ENCODE assay signal across 14 mouse cellular contexts in the genomic region with DNA sequence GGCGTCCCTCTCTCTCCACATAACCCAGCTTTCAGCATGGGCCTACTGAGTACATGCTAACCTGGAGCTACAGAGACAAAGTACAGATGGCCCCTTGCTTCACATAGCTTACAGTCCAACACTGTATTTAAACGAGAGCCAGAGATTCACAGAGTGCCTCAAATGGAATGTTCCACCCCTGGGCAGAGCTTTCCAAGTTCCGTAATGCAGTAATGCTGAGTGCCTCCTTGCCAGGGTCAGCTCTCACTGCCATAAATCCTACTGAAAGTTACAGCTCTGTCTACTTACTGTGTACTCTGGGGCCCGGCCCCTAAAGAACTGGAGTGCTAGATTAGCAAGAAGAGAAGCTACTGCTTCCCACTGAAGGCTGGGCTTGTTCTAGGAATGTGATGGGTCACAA. TPM values are rescaled to one million over a fixed set of nuclear protein-coding genes. Genes with fewer than 3 reads are reported as not detected.
A peak's percentile ranks its signal among the peaks of the same experiment; 100 is the strongest.
DNase-seq lines count a peak whose midpoint lies in the region; ATAC-seq and TF ChIP-seq lines count a peak whose summit lies in the region.
"Had no signal": no experiment of that assay in that cellular context is flagged by ENCODE, and none has a peak within 500 bp of the region (broad histone marks: within the 10 kb centered on the region; RNA-seq: fewer than 3 reads in every experiment).

No protein-coding gene starts in this region.

- peak; percentile 16 for DNase-seq in embryonic facial prominence, embryonic 14.5 days (ENCODE audit: low spot score)
- DNase-seq in embryonic facial prominence, embryonic 10.5 days (ENCODE audit: low spot score): no peak
- DNase-seq in midbrain, embryonic 11.5 days (ENCODE audit: low spot score, missing footprints): peak; percentile 4
- no peak for DNase-seq in midbrain, embryonic 14.5 days
- no peak for DNase-seq in forebrain, postnatal 0 days
- DNase-seq in lung, postnatal 14 days: no peak
- DNase-seq: kidney, postnatal 36 days; thymus, postnatal 4 days had no signal

- 68% methylated on average over 4 of the region's 4 CpGs for WGBS in embryonic facial prominence, embryonic 14.5 days
- WGBS in embryonic facial prominence, embryonic 10.5 days: 90% methylated on average over 4 of the region's 4 CpGs
- 91% methylated on average over 4 of the region's 4 CpGs for WGBS in midbrain, embryonic 11.5 days
- 95% methylated on average over 4 of the region's 4 CpGs for WGBS in midbrain, embryonic 14.5 days
- 34% methylated on average over 4 of the region's 4 CpGs for WGBS in intestine, embryonic 15.5 days
- 73% methylated on average over 4 of the region's 4 CpGs for WGBS in neural tube, embryonic 15.5 days
- WGBS in forebrain, postnatal 0 days: 93% methylated on average over 4 of the region's 4 CpGs

- no peak for TF ChIP-seq CTCF in forebrain, postnatal 0 days (IDR thresholded peaks at IDR 0.05; ENCODE audit: low read depth)

- no peaks in the 10 kb centered on the region for H3K9me3 ChIP-seq in embryonic facial prominence, embryonic 14.5 days (ENCODE audit: control insufficient read depth, low read length)
- H3K9me3 ChIP-seq in embryonic facial prominence, embryonic 10.5 days: no peaks in the 10 kb centered on the region
- H3K9me3 ChIP-seq in midbrain, embryonic 11.5 days (ENCODE audit: control insufficient read depth, low read length): no peaks in the 10 kb centered on the region
- H3K9me3 ChIP-seq in midbrain, embryonic 14.5 days (ENCODE audit: control insufficient read depth, low read length): no peaks in the 10 kb centered on the region
- H3K9me3 ChIP-seq in intestine, embryonic 15.5 days: no peaks in the 10 kb centered on the region
- peaks cover 3% of the 10 kb centered on the region; the same call in 1 of the 2 replicates for H3K9me3 ChIP-seq in neural tube, embryonic 15.5 days (replicated peaks)
- no peaks in the 10 kb centered on the region for H3K9me3 ChIP-seq in forebrain, postnatal 0 days (ENCODE audit: low read length)
- H3K9me3 ChIP-seq: forebrain, embryonic 12.5 days; lung, embryonic 15.5 days had no signal

- H3K4me1 ChIP-seq in embryonic facial prominence, embryonic 14.5 days (ENCODE audit: control insufficient read depth, insufficient read depth, low read length): peaks cover 7% of the 10 kb centered on the region; the same call in 1 of the 2 replicates
- H3K4me1 ChIP-seq in embryonic facial prominence, embryonic 10.5 days: peaks cover 9% of the 10 kb centered on the region
- H3K4me1 ChIP-seq in midbrain, embryonic 11.5 days (ENCODE audit: control insufficient read depth, insufficient read depth, low read length): peaks cover 4% of the 10 kb centered on the region; the same call in 1 of the 2 replicates
- peaks cover 4% of the 10 kb centered on the region; the same call in 1 of the 2 replicates for H3K4me1 ChIP-seq in midbrain, embryonic 14.5 days (ENCODE audit: control insufficient read depth, insufficient read depth, low read length)
- H3K4me1 ChIP-seq in intestine, embryonic 15.5 days (replicated peaks): no peaks in the 10 kb centered on the region
- peaks cover 5% of the 10 kb centered on the region for H3K4me1 ChIP-seq in neural tube, embryonic 15.5 days
- H3K4me1 ChIP-seq in forebrain, postnatal 0 days (ENCODE audit: insufficient read depth): no peaks in the 10 kb centered on the region
- H3K4me1 ChIP-seq: forebrain, embryonic 12.5 days had no signal

- no peak for ATAC-seq in embryonic facial prominence, embryonic 14.5 days (ENCODE audit: low read depth)
- no peak for ATAC-seq in midbrain, embryonic 11.5 days (ENCODE audit: low FRiP score)
- ATAC-seq in midbrain, embryonic 14.5 days (ENCODE audit: low FRiP score, low TSS enrichment): no peak
- ATAC-seq in intestine, embryonic 15.5 days: peak; percentile 79
- ATAC-seq in neural tube, embryonic 15.5 days (ENCODE audit: low FRiP score): no peak
- ATAC-seq in forebrain, postnatal 0 days: no peak

- no peak overlapping the region for H3K27ac ChIP-seq in embryonic facial prominence, embryonic 14.5 days (replicated peaks; ENCODE audit: low read depth, low read length)
- no peak overlapping the region for H3K27ac ChIP-seq in embryonic facial prominence, embryonic 10.5 days (replicated peaks)
- H3K27ac ChIP-seq in midbrain, embryonic 11.5 days (ENCODE audit: low read depth, low read length): no peak overlapping the region
- H3K27ac ChIP-seq in midbrain, embryonic 14.5 days (replicated peaks; ENCODE audit: low read depth, low read length): no peak overlapping the region
- no peak overlapping the region for H3K27ac ChIP-seq in intestine, embryonic 15.5 days
- no peak overlapping the region for H3K27ac ChIP-seq in neural tube, embryonic 15.5 days (replicated peaks)
- H3K27ac ChIP-seq in forebrain, postnatal 0 days (ENCODE audit: low read depth, low read length): no peak overlapping the region
- H3K27ac ChIP-seq: forebrain, embryonic 12.5 days; heart, adult 2 months; lung, embryonic 15.5 days had no signal

- H3K9ac ChIP-seq in embryonic facial prominence, embryonic 14.5 days (ENCODE audit: low read depth, low read length): no peak overlapping the region
- no peak overlapping the region for H3K9ac ChIP-seq in midbrain, embryonic 11.5 days (ENCODE audit: low read length)
- no peak overlapping the region for H3K9ac ChIP-seq in midbrain, embryonic 14.5 days (replicated peaks; ENCODE audit: low read length)
- H3K9ac ChIP-seq in intestine, embryonic 15.5 days: no peak overlapping the region
- no peak overlapping the region for H3K9ac ChIP-seq in neural tube, embryonic 15.5 days (replicated peaks)
- H3K9ac ChIP-seq in forebrain, postnatal 0 days: no peak overlapping the region
- H3K9ac ChIP-seq: forebrain, embryonic 12.5 days; lung, embryonic 15.5 days had no signal

- H3K27me3 ChIP-seq in embryonic facial prominence, embryonic 14.5 days (replicated peaks; ENCODE audit: control insufficient read depth, insufficient read depth, low read length): no peaks in the 10 kb centered on the region
- H3K27me3 ChIP-seq in embryonic facial prominence, embryonic 10.5 days (replicated peaks; ENCODE audit: low read depth, poor library complexity, severe bottlenecking): peaks cover 15% of the 10 kb centered on the region
- peaks cover 24% of the 10 kb centered on the region for H3K27me3 ChIP-seq in midbrain, embryonic 11.5 days (ENCODE audit: control insufficient read depth, insufficient read depth, low read length)
- no peaks in the 10 kb centered on the region for H3K27me3 ChIP-seq in midbrain, embryonic 14.5 days (ENCODE audit: control insufficient read depth, insufficient read depth, low read length)
- H3K27me3 ChIP-seq in intestine, embryonic 15.5 days (replicated peaks): no peaks in the 10 kb centered on the region
- no peaks in the 10 kb centered on the region for H3K27me3 ChIP-seq in neural tube, embryonic 15.5 days (replicated peaks)
- H3K27me3 ChIP-seq in forebrain, postnatal 0 days (ENCODE audit: insufficient read depth, low read length): no peaks in the 10 kb centered on the region
- H3K27me3 ChIP-seq: lung, embryonic 15.5 days had no signal

- no peaks in the 10 kb centered on the region for H3K36me3 ChIP-seq in embryonic facial prominence, embryonic 14.5 days (ENCODE audit: control insufficient read depth, insufficient read depth, low read length)
- H3K36me3 ChIP-seq in embryonic facial prominence, embryonic 10.5 days (replicated peaks): no peaks in the 10 kb centered on the region
- H3K36me3 ChIP-seq in midbrain, embryonic 11.5 days (ENCODE audit: control insufficient read depth, insufficient read depth, low read length): no peaks in the 10 kb centered on the region
- no peaks in the 10 kb centered on the region for H3K36me3 ChIP-seq in midbrain, embryonic 14.5 days (ENCODE audit: control insufficient read depth, insufficient read depth, low read length)
- H3K36me3 ChIP-seq in intestine, embryonic 15.5 days: no peaks in the 10 kb centered on the region
- no peaks in the 10 kb centered on the region for H3K36me3 ChIP-seq in neural tube, embryonic 15.5 days
- H3K36me3 ChIP-seq in forebrain, postnatal 0 days (ENCODE audit: insufficient read depth): no peaks in the 10 kb centered on the region
- H3K36me3 ChIP-seq: forebrain, embryonic 12.5 days; lung, embryonic 15.5 days had no signal

- H3K4me2 ChIP-seq in embryonic facial prominence, embryonic 14.5 days (ENCODE audit: low read depth, low read length): no peak overlapping the region
- H3K4me2 ChIP-seq in midbrain, embryonic 11.5 days: no peak overlapping the region
- no peak overlapping the region for H3K4me2 ChIP-seq in midbrain, embryonic 14.5 days (ENCODE audit: low read length)
- H3K4me2 ChIP-seq in intestine, embryonic 15.5 days (replicated peaks): no peak overlapping the region
- no peak overlapping the region for H3K4me2 ChIP-seq in neural tube, embryonic 15.5 days
- H3K4me2 ChIP-seq in forebrain, postnatal 0 days (ENCODE audit: low read depth): no peak overlapping the region
- H3K4me2 ChIP-seq: forebrain, embryonic 12.5 days; lung, embryonic 15.5 days had no signal

- H3K4me3 ChIP-seq in embryonic facial prominence, embryonic 14.5 days (ENCODE audit: low read depth, low read length): no peak overlapping the region
- H3K4me3 ChIP-seq in embryonic facial prominence, embryonic 10.5 days: no peak overlapping the region
- H3K4me3 ChIP-seq in midbrain, embryonic 11.5 days (ENCODE audit: low read depth, low read length): no peak overlapping the region
- no peak overlapping the region for H3K4me3 ChIP-seq in midbrain, embryonic 14.5 days (replicated peaks; ENCODE audit: low read depth, low read length)
- no peak overlapping the region for H3K4me3 ChIP-seq in intestine, embryonic 15.5 days (replicated peaks)
- no peak overlapping the region for H3K4me3 ChIP-seq in neural tube, embryonic 15.5 days (replicated peaks)
- no peak overlapping the region for H3K4me3 ChIP-seq in forebrain, postnatal 0 days (ENCODE audit: low read depth, low read length)
- H3K4me3 ChIP-seq: forebrain, embryonic 12.5 days; heart, adult 2 months; lung, embryonic 15.5 days had no signal

RNA-seq across cellular contexts. Expression of gene Tenm4, which starts 23.6 kb away (rescaled TPM):
- polyA plus RNA-seq in embryonic facial prominence, embryonic 14.5 days (2014; fragmentation: Nextera tagmentation; extraction: Ambion mirVana): 31.3 and 33.4 TPM in 2 replicates
- 29.3 and 31.5 TPM in 2 replicates for polyA plus RNA-seq in embryonic facial prominence, embryonic 10.5 days (2016; fragmentation: Nextera tagmentation; extraction: Ambion mirVana)
- 21.1 and 24.8 TPM in 2 replicates for polyA plus RNA-seq in midbrain, embryonic 11.5 days (2014; fragmentation: Nextera tagmentation; extraction: Ambion mirVana)
- polyA plus RNA-seq in midbrain, embryonic 14.5 days (2014; fragmentation: Nextera tagmentation; extraction: Ambion mirVana): 35.3 and 38.0 TPM in 2 replicates
- polyA plus RNA-seq in intestine, embryonic 15.5 days (2015; fragmentation: Nextera tagmentation; extraction: Ambion mirVana): 22.0 and 25.9 TPM in 2 replicates
- 49.7 and 52.4 TPM in 2 replicates for polyA plus RNA-seq in neural tube, embryonic 15.5 days (2015; fragmentation: Nextera tagmentation; extraction: Ambion mirVana)
- total RNA-seq in forebrain, postnatal 0 days (2014; rRNA removed): 49.4 and 69.5 TPM in 2 replicates
- 26.0 and 50.6 TPM in 2 replicates for polyA plus RNA-seq in forebrain, postnatal 0 days (2015; fragmentation: Nextera tagmentation; extraction: Ambion mirVana)
- total RNA-seq: common myeloid progenitor, adult 5-6 weeks had no signal

Comparison
In these comparisons a context has a peak if more than half of its experiments do, and no peak if none do; other contexts are left out.
1. DNase-seq: peak in embryonic facial prominence, embryonic 14.5 days (single experiment) and midbrain, embryonic 11.5 days (single experiment); none in embryonic facial prominence, embryonic 10.5 days (single experiment), midbrain, embryonic 14.5 days (single experiment), forebrain, postnatal 0 days (single experiment) and lung, postnatal 14 days (single experiment).